Mouse (Mus musculus) gastrocnemius, postnatal 36 days (tissue): ENCODE measurements at regions not wholly inside any gene's neighbourhood (a gene's known extent, or its start where the extent isn't known, plus 50 kb on each side); places are given as distances from the start of the nearest gene placed in this dataset.

Experiments
- DNase-seq, 2 experiments: peaks; one replicate each; pipeline ENCODE4 v3.0.0; 2022
- intact Hi-C: fragments of 180-260 bp; cut with DNase I; formaldehyde crosslinking; loops from one replicate; pipeline ENCODE4 v1.15.1; 2025

DNA sequence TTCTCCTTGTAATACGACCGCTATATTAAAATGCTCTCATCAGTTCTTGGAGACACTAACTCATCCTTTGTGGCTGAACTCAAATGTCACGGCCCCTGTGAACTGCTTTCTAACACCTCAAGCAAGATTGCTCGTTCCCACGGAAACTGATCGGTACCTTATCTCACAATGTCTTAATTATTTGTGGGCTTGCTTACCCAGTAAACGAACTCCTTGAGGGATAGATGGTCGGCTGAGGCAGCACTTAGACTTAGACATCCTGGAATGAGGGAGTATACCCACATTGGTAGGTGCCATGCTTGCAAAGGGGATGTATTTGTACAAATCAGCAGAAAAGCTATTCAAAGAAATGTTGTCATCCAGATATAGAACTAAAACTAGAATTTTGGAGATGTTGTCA is 92.9 kb upstream of the Rap1b start:
- DNase-seq = no peak
- intact Hi-C loops = no loop called here

DNA sequence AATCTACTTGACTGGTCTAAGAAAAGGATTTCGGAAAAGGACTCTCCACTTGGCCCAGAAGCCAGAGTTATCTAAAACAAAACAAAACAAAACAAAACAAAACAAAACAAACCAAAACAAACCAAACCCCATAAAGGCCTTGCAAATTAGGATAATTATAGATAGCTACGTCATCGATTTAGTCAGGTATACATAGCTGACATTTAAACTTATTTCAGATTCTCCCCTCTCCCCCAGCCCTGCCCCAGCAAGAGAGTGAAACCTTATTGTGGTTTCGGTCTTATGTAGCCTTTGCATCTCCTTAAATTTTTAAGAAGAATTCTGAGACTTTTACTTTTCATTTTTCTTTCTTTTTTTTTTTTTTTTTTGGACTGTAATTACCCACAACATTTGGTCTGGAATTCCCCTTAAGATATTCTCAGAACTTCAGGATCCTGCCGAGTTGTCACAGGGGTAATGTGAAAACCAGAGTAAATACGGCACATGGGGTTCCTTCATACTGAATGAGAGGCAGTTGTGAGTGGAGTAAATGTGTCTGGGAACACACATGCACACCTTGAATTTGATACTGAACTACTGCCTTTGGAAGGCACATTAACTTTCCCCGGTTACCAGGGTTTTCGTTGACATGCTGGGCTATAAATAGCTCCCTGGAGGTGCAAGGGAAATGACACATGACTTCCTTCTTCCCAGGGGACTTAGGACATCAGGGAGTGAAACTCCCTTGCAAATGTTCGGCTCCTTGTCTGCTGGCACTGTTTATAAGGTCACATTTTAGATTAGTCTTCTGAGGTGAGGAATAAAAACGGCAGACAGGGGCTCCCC is 94.8 kb upstream of the Rap1b start:
- no peak for DNase-seq
- intact Hi-C loops = no loop called here

DNA sequence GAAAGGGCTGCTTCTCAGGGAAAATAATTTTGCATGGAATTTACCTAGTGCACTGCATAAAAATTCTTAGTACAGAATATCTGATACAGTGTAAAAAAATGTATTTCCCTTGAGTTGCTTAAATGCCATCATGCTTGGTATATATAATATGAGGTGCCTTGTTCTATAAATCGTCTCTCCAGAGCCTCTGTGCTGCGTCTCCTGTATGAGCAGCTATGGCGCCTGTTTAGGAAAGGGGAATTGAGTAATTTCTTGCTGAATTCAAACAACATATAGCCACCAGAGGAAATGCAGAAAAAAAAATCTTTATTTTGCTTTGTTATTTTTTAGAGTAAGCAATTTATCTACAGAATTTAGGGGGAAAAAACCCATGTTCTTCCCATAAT is 95.4 kb upstream of the Rap1b start:
- intact Hi-C loops = no loop called here
- no peak for DNase-seq

DNA sequence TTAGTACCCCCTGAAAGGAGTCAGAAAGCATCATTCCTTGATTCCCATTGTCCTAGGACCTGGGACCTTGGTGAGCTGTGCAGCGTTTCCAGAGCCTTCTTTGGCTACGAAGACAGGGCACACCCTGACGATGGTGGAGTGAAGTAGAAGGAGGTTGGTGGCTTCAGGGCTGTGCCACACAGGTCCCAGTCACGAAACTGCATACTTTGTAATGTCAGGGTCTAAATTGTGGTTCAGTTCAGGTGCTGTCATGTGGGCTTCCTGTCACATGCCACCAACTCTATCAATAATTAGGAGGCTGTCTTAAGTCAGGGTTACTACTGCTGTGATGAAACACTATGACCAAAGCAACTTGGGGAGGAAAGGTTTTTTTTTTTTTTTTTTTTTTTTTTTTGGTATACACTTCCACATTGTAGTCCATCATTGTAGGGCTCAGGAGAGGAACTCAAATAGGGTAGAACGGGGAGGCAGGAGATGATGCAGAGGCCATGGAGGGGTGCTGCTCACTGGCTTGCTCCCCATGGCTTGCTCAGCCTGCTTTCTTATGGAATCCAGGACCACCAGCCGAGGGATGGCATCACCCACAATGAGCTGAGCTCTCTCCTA is 98.0 kb upstream of the Rap1b start:
- intact Hi-C loops = no loop called here
- DNase-seq = no peak

DNA sequence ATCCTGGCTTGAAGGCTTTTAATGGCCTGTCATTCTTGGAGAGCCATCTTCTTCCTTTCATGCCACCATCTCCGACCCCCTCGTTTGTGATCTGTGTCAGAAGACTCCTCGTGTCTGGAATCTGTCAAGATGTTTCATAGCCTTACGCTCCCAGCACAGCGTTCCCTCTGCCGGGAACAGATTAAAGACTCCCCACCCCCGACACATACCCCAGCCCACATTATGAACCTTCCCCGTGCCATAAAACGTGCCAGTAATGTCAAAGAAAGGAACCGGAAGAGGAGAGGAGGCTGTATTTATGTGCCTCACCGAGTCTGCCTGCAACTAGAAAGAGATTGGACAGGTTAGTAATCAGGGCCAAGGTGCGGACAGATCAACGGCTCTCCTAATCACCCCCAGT is 101.4 kb upstream of the Rap1b start:
- intact Hi-C loops = no loop called here
- no peak for DNase-seq

DNA sequence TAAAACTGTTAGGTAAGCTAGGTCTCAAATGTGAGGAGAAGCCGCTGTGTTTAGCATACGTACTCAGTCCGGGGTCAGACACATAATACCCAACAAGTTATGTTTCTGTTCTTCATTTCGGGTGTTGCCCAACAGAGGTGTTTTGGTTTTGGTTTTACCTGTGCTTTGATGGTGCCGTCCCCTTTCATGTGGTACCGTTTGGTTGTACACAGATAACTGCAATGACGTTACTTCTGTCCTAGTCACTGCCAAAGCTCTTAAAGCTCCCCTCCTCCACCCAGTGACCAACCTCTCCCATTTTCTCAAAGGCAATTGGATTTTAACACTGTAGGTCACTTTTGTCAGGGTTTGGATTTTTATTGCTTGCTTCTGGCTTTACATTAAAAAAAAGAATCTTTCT is 102.1 kb upstream of the Rap1b start:
- intact Hi-C loops = no loop called here
- DNase-seq = no peak

DNA sequence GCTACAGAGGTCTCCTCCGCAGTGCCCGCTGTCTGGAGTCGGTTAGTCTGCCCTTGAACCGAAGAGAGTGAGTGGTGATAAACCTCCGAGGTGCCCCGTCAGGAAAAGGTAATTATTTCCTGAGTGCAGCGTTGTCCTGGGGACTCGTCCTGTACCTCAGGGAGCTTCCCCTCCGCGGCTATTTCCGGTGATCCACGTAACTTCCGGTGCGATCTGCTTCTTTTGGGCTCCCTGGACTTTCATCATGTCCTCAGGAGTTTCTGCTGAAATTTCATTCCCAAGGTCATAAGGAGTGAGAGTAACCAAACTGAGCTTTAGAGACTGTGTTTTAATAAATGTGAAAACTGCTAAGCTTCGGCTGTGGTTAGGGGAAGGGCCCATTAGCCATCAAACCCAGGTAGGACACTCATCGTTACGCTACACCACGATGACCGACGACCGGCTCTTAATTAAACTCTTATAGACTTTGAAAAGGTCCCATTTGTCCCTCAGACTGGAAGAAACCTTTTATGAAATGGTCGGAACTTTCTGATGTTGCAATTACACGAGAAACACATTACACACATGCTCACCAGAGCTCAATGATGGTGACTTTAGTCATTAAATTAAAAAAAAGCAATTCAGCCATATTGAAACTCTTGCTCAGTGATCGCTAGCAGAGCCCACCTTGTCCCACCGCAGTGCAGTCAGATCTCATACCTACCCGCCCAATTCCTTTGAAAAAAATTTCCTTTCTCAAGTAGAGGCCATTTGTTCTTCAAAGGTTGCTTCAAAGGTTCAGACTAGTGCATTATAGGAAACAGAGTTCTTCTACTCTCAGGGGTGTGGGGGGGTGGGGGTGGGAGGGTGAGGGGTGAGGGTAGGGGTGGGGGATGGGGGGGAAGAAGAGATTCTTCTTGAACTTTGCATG is 106.5 kb upstream of the Rap1b start:
- intact Hi-C loops = no loop called here
- DNase-seq = no peak

DNA sequence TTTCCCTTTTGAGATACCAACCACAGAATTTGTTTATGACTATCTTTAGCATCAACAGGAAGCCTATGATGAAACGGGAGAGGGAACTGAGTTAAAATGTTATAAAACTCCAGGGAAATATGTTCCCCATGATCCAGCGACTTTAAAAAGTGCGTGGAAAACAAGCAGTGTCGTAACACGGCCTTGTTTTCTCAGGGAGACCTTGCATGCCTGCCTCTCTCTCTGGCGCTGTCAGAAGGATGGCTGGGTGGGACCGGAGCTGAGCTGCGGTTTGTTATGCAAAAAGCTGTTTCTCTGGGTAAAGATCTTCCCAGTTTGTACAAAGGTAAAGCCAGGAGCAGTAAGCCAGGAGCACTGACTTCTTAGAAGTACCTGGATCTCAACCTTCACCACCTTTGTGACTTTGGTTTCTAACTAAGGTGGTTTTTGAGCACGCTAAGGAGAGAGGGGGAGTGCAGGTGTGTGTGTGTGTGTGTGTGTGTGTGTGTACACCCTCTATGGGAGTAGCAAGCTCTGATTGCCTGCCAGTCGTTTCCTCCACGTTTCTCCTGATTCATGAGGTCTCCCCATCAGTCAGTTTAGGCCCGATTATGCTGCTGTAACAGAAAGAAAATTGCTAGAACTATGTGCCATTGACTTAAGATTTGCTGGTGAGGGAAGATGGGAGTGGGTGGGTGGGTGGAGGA is 107.3 kb upstream of the Rap1b start:
- DNase-seq = no peak
- intact Hi-C loops = no loop called here

DNA sequence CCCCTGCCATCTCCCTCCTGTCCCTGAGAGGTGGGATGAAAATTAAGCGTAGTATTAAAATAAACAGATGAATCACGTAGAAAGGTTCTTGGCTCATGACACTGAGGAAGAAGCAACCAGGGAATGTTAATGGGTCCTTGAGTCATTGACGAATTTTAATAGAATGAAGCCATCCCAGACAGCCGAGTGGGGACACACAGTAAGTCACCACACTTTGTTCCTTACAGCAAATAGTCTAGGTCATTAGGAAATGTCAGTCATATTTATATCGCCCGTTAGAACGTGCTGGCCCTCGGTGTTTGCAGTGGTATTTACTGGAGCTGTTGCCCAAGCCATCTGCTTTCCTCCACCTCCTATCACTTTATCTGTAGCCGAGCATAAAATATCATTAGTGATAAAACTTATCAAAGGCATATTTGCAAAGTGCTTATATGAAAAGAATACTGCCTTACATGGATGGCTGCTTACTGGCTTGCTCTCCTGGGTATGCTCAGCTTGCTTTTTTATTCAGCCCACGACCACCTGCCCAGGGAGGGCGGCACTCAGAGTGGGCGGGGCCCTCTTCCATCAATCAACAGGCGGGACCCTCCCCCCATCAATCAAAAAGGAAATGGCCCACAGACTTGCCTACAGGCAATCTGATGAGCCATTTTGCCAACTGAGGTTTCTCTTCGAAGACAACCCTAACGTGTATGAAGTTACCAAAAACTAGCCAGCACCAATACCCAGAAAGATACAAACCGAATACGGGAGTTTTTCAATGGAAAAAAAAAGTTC is 110.5 kb upstream of the Rap1b start:
- intact Hi-C loops = no loop called here
- DNase-seq = no peak

DNA sequence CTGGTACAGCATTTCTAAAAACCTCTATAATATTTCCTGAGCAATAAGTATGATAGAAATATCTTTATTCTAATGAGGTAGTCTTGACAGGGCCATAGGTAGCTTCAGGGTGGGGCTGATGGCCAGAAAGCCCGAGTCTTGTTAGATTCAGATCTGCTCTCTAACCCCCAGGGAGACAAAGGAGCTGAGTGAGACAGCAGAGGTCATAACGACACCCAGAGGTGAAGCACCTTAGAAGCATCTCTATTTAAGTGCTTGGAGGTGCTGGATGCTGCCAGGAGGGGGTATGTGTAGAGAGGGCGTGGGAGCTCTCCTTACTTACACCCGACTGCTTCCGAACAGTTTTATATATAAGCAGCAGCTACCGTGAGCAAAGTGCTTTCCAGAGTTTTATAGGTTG is 128.9 kb upstream of the Rap1b start:
- intact Hi-C loops = no loop called here
- no peak for DNase-seq

DNA sequence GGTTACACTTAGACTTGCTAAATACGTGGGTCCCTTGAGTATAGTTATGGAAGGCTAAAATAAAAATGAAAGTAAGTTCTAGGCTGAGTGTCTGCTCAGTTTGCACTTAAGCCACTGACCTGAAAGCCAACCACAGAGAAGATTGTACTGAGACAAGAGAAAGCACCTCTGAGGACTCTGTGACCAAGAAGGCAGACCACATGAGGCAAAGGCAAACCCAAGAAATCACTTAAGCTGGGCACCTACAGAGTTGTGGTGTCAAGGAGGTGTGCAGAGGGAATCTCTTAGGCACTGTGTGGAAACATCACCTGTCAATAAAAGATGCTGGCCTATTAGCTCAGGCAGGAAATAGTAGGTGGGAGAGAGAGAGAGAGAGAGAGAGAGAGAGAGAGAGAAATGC is 129.6 kb upstream of the Rap1b start:
- intact Hi-C loops = no loop called here
- DNase-seq = no peak

DNA sequence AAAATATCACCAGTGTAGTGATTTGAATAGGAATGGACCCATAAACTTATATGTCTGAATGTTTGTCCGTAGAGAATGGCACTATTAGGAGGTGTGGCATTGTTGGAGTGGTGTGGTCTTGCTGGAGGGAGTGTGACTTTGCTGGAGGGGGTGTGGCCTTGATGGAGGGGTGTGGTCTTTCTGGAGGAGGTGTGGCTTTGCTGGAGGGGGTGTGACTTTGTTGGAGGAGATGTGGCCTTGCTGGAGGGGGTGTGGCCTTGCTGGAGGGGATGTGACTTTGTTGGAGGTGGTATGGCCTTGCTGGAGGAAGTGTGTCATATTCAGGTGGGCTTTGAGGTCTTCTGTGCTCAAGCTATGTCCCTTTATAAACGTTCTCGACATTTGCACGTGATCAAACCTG is 133.3 kb upstream of the Rap1b start:
- intact Hi-C loops = no loop called here
- no peak for DNase-seq

DNA sequence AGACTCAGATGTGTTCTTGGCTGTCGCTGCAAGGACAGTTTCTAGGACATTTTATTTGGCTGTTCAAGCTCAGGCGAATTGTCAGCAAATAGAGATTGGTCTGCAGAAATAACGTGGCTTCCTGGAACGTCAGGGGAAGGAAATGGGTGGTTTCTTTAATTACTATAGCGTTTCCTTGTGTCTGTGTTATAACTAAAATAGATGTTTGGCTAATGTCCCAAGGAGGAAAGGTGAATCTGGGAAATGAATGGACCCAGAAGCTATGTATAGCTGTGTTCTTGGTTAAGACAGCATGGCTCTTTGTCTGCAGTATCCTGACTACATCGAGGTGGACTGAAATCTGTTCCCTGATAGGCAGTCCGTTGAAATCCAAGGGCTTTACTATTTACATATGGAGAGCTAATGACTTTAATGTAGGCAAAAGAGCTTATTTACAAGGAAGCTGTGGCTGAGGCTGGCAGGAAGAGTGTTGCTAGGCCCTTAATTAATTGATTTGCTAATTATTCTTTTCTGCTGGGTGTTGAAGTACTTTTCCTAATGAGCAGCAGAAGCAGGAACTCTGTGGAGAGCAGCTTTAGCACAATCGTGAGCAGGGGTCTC is 136.9 kb upstream of the Rap1b start:
- intact Hi-C loops = no loop called here
- DNase-seq = no peak

DNA sequence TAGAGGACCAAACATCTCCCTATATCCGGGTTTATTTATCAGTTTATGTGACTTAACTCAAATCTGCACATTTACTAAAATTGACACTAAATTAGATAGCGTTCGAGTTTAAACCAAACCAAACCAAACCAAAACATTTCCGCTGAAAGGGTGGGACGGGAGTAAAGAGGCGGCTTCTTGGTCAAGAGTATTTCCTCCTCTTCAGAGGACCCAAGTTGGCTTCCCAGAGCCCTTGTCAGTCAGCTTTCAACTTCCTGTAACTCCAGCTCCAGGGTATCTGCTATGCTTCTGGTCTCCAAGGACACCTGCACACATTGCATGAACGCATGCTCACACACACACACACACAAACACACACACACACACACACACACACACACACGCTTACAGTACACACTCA is 137.4 kb upstream of the Rap1b start:
- intact Hi-C loops = no loop called here
- DNase-seq = no peak

DNA sequence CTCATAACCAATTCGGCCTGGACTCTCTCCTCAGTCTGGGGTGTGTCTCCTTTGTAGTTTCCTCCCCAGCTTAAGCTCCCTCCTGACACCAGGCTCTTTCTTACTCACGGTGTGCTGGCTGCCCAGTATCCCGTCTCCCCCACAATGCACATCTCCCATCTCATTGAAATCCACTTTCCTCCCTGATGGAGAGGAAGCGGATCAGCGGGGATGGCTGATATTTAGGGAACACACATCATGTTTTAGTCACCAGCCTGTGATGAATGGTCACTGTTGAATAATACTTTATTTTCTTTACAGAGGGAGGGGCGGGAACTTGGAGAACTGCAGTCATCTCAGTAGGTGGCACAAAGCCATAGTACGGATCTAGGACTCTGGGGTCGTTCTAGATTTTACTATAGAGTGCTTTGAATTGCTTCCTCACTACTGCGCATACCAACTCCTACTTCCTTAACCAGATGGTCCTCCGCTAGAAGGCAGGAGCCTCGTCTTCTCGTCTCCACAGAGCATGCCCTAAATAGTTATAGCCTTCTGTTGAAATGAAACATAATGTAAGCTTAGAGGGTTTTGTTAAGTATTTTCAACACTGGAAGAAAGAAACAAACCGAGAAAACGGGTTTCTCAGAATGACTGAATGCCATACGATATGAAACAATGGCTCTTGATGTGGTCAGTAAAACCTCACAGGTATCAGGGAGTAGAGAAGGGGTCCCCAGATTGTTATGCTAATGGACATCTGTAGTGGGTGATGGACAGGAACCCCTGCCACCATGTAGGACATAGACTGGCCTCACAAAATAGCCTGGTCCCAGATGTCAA is 139.2 kb upstream of the Rap1b start:
- intact Hi-C loops = no loop called here

DNA sequence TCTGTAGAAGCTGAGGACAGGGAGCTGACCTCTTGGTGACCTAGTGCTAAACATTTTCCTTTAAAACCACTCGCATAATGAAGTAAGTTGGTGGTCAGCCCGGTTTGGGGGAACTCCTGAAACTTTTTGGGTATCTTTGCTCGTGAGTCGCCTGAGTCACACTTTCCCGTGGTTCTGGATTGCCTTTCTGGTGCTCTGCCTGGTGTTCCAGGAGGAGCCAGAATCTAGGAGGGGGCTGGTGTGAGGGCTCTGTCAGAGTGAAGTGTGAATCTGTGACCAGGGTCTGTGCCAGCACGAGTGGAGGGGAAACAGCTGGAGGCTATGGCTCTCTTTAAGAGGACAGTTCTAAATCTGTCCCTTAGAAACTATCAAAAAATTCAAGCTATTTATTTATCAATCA is 141.8 kb upstream of the Rap1b start:
- no peak for DNase-seq
- intact Hi-C loops = no loop called here

More for the DNA sequence above, 139.2 kb upstream of the Rap1b start:
- DNase-seq = no peak

DNA sequence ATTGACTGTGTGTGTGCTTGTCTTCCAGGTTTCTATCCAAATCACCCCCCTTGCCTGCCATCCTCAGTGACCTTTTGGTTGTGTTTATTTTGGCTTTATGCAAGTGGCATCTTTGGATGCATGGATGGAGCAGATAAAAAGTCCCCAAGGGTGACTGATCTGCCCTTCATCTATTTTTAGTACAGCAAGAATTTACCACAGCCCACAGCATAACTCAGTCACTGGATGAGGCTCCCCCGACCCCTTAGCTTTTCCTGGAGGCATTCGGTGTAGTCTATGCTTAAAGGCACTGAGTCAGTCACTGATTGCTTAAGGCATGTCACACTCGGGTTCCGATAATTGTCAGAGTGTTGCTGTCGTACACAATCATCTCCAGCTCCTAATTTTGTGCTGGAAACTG is 142.2 kb upstream of the Rap1b start:
- DNase-seq = no peak
- intact Hi-C loops = no loop called here

DNA sequence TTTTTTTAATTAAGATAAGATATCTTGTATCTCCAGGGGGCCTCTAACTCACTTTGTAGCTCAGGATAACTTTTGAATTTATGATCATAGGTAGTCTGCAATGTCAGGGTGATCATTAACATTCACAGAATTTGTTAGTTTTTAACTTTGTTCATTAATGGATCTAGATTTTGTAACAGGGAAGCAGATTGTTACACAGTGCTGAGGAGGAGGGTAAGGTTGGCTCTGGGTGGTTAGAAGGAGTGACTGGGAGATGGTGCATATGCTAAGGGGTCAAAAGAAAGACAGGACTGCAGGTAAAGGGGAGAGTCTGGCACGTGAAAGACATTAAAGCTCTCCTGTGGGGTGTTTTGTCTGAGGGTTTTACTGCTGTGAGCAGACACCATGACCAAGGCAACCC is 145.3 kb upstream of the Rap1b start:
- DNase-seq = no peak

DNA sequence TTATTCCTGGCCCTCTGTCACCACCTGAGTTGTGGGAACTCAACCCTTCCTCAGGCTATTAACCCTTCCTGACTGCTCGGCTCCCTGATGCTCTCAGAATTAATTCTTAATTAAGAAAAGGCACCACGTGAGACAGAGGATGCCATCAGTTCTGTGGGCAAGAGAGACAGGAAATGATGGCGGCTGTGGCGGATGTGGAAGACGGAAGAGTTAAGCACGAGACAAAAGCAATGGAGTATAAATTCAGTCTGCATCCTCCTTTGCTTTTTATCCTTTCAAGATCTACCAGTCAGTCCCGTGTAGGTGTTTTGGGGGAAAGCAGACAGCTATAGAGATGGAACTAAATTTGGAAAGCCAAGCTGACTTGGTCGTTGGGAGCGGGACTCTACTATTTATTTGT is 146.5 kb upstream of the Rap1b start:
- intact Hi-C loops = no loop called here
- DNase-seq = no peak

More for the DNA sequence above, 145.3 kb upstream of the Rap1b start:
- intact Hi-C loops = no loop called here
